ENCODE assay signal across 9 mouse cellular contexts in the genomic region with DNA sequence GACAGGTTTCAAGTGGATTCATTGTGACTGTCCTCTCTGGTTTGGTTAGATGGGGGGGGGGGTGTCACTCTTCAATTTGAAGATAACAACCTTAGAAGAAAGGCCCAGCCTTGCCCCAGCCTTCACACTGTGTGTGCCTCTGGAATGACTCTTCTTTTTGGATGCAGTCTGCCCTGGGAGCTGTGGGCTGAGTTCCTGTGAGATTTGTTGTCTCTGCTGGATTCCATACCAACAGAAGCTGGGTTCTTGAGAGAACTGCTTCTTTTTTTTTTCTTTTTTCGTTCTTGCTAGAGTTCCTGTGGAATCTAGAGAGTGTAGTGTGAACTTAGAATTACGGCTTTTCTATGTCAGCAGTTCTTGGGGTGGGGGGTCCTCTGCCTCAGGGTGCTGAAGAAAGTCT.
DNase-seq lines count a peak whose midpoint lies in the region; ATAC-seq and TF ChIP-seq lines count a peak whose summit lies in the region.
"Had no signal": no experiment of that assay in that cellular context is flagged by ENCODE, and none has a peak within 500 bp of the region (broad histone marks: within the 10 kb centered on the region; RNA-seq: fewer than 3 reads in every experiment).

No protein-coding gene starts in this region.

- H3K4me2 ChIP-seq in hindbrain, embryonic 11.5 days (replicated peaks; ENCODE audit: low read depth, low read length), result no peak overlapping the region
- H3K4me2 ChIP-seq in hindbrain, embryonic 14.5 days (replicated peaks), result no peak overlapping the region
- no peak overlapping the region for H3K4me2 ChIP-seq in forebrain, embryonic 15.5 days (replicated peaks)

- no peak for TF ChIP-seq CTCF in spleen, adult 2 months (IDR thresholded peaks at IDR 0.05; ENCODE audit: extremely low read depth, insufficient read depth, insufficient read length, insufficient replicate concordance)

- no peak overlapping the region for H3K4me3 ChIP-seq in hindbrain, embryonic 11.5 days (ENCODE audit: low read depth, low read length)
- no peak overlapping the region for H3K4me3 ChIP-seq in hindbrain, embryonic 14.5 days (replicated peaks; ENCODE audit: low read length)
- peak overlapping the region; percentile 7; the same call in 1 of the 2 replicates for H3K4me3 ChIP-seq in spleen, adult 2 months (ENCODE audit: extremely low read depth, insufficient read depth, insufficient read length)
- H3K4me3 ChIP-seq in forebrain, embryonic 15.5 days, result no peak overlapping the region

- H3K9me3 ChIP-seq in hindbrain, embryonic 11.5 days (ENCODE audit: control insufficient read depth, low read length), result no peaks in the 10 kb centered on the region
- H3K9me3 ChIP-seq in hindbrain, embryonic 14.5 days (ENCODE audit: control insufficient read depth, low read length), result no peaks in the 10 kb centered on the region
- H3K9me3 ChIP-seq in forebrain, embryonic 15.5 days, result no peaks in the 10 kb centered on the region

- peak overlapping the region; percentile 30; the same call in 1 of the 2 replicates for H3K27ac ChIP-seq in hindbrain, embryonic 11.5 days (ENCODE audit: low read depth, low read length)
- H3K27ac ChIP-seq in hindbrain, embryonic 14.5 days, result no peak overlapping the region
- peak overlapping the region; percentile 48 for H3K27ac ChIP-seq in spleen, adult 2 months (ENCODE audit: insufficient read depth, low read length)
- H3K27ac ChIP-seq in forebrain, embryonic 15.5 days (replicated peaks), result peak overlapping the region; percentile 20; the same call in 1 of the 2 replicates

- ATAC-seq in hindbrain, embryonic 11.5 days (ENCODE audit: low FRiP score), result no peak
- no peak for ATAC-seq in hindbrain, embryonic 14.5 days (ENCODE audit: low FRiP score)
- ATAC-seq in forebrain, embryonic 15.5 days (replicated peaks), result no peak

- H3K9ac ChIP-seq in hindbrain, embryonic 11.5 days (ENCODE audit: low read depth, low read length), result no peak overlapping the region
- no peak overlapping the region for H3K9ac ChIP-seq in hindbrain, embryonic 14.5 days
- no peak overlapping the region for H3K9ac ChIP-seq in forebrain, embryonic 15.5 days (replicated peaks)

- H3K27me3 ChIP-seq in hindbrain, embryonic 11.5 days (ENCODE audit: control insufficient read depth, insufficient read depth, low read length), result no peaks in the 10 kb centered on the region
- no peaks in the 10 kb centered on the region for H3K27me3 ChIP-seq in hindbrain, embryonic 14.5 days (ENCODE audit: control insufficient read depth, insufficient read depth, low read length)
- H3K27me3 ChIP-seq in spleen, adult 2 months (ENCODE audit: control insufficient read depth, insufficient read depth, low read length), result no peaks in the 10 kb centered on the region
- H3K27me3 ChIP-seq in forebrain, embryonic 15.5 days, result no peaks in the 10 kb centered on the region

- 36% methylated on average over 2 of the region's 2 CpGs for WGBS in hindbrain, embryonic 11.5 days
- WGBS in hindbrain, embryonic 14.5 days, result 42% methylated on average over 2 of the region's 2 CpGs
- WGBS in spleen, adult 2 months, result 26% methylated on average over 2 of the region's 2 CpGs
- 53% methylated on average over 2 of the region's 2 CpGs for WGBS in forebrain, embryonic 15.5 days

- peaks cover 20% of the 10 kb centered on the region for H3K4me1 ChIP-seq in hindbrain, embryonic 11.5 days (replicated peaks; ENCODE audit: control insufficient read depth, insufficient read depth, low read length)
- peaks cover 37% of the 10 kb centered on the region for H3K4me1 ChIP-seq in hindbrain, embryonic 14.5 days (replicated peaks; ENCODE audit: control insufficient read depth, insufficient read depth, low read length)
- peaks cover 9% of the 10 kb centered on the region; the same call in 1 of the 2 replicates for H3K4me1 ChIP-seq in spleen, adult 2 months (ENCODE audit: control insufficient read depth, insufficient read depth, insufficient read length)
- H3K4me1 ChIP-seq in forebrain, embryonic 15.5 days, result peaks cover 49% of the 10 kb centered on the region

- DNase-seq in hindbrain, embryonic 11.5 days (ENCODE audit: low spot score), result no peak
- no peak for DNase-seq in hindbrain, embryonic 14.5 days (ENCODE audit: low spot score)
- no peak for DNase-seq in spleen, adult 2 months (ENCODE audit: low read depth in 1 of 2, low spot score in 2 of 2)
- no peak for DNase-seq in spleen, postnatal 14 days (ENCODE audit: low spot score in 2 of 2)
- DNase-seq in naive thymus-derived CD4-positive, alpha-beta T cell, adult 2 months (ENCODE audit: low read depth), result peak; percentile 22
- DNase-seq in urinary bladder, postnatal 14 days (ENCODE audit: low spot score), result no peak
- DNase-seq in heart, postnatal 4 days, result no peak
- DNase-seq: cerebellum, postnatal 36 days had no signal

- no peaks in the 10 kb centered on the region for H3K36me3 ChIP-seq in hindbrain, embryonic 11.5 days (ENCODE audit: control insufficient read depth, insufficient read depth, low read length)
- H3K36me3 ChIP-seq in hindbrain, embryonic 14.5 days (replicated peaks; ENCODE audit: control insufficient read depth, insufficient read depth), result no peaks in the 10 kb centered on the region
- no peaks in the 10 kb centered on the region for H3K36me3 ChIP-seq in spleen, adult 2 months (ENCODE audit: control insufficient read depth, insufficient read depth, low read length)
- H3K36me3 ChIP-seq in forebrain, embryonic 15.5 days, result no peaks in the 10 kb centered on the region

- no peak for TF ChIP-seq POLR2A in spleen, adult 2 months (IDR thresholded peaks at IDR 0.05; ENCODE audit: low read depth, low read length)
